Mouse (Mus musculus) limb, embryonic 12.5 days (tissue): ENCODE measurements around the gene Oaz3. TPM values are rescaled to one million over a fixed set of nuclear protein-coding genes. Genes with fewer than 3 reads are reported as not detected.

Source experiments
- ATAC-seq: fragments of 200-750 bp; cut with Nextera tagmentation; 2 replicates; pipeline ENCODE4 v1.8.0; 2017; ENCODE audit warnings: low read depth, moderate TSS enrichment; ENCODE audit not compliant: insufficient number of reproducible peaks, insufficient read depth, low FRiP score, low TSS enrichment
- H3K27ac ChIP-seq: fragments of 300-500 bp; sonication (generic); 2 replicates; pipeline ENCODE4 v1.5.1; 2016; ENCODE audit warnings: mild to moderate bottlenecking, moderate library complexity
- H3K27me3 ChIP-seq: fragments of 300-500 bp; sonication (generic); 2 replicates; pipeline ENCODE4 v1.6.1; 2016; ENCODE audit warnings: mild to moderate bottlenecking, moderate library complexity
- H3K36me3 ChIP-seq: fragments of 300-500 bp; sonication (generic); 2 replicates; pipeline ENCODE4 v1.6.1; 2016; ENCODE audit warnings: mild to moderate bottlenecking, moderate library complexity
- H3K4me1 ChIP-seq: fragments of 300-500 bp; sonication (generic); replicated peaks from 2 replicates; pipeline ENCODE4 v1.6.1; 2016
- H3K4me2 ChIP-seq: fragments of 300-500 bp; sonication (generic); 2 replicates; pipeline ENCODE4 v1.6.1; 2016; ENCODE audit warnings: mild to moderate bottlenecking, moderate library complexity
- H3K4me3 ChIP-seq: fragments of 300-500 bp; sonication (generic); replicated peaks from 2 replicates; pipeline ENCODE4 v1.5.1; 2016; ENCODE audit warnings: mild to moderate bottlenecking
- H3K9ac ChIP-seq: fragments of 300-500 bp; sonication (generic); replicated peaks from 2 replicates; pipeline ENCODE4 v1.6.1; 2016; ENCODE audit warnings: mild to moderate bottlenecking, moderate library complexity
- H3K9me3 ChIP-seq: fragments of 300-500 bp; sonication (generic); 2 replicates; pipeline ENCODE4 v1.6.1; 2016; ENCODE audit warnings: mild to moderate bottlenecking, moderate library complexity
- WGBS: fragments of 180-500 bp; shearing (Covaris S2); methylation state at CpG from one replicate; pipeline ENCODE4 v1.1.7; 2016; 5-methylcytosine and 5-hydroxymethylcytosine counted together
- polyA plus RNA-seq: library from polyadenylated mRNA; unstranded; fragments of >200 nt; fragmentation: Nextera tagmentation; extraction: Ambion mirVana; gene quantifications from 2 replicates; pipeline ENCODE4 v1.2.1, GENCODE M21; 2016

Gene Oaz3
- polyA plus RNA-seq, 1 experiment from 2014 or later, result 0.34 TPM

DNA sequence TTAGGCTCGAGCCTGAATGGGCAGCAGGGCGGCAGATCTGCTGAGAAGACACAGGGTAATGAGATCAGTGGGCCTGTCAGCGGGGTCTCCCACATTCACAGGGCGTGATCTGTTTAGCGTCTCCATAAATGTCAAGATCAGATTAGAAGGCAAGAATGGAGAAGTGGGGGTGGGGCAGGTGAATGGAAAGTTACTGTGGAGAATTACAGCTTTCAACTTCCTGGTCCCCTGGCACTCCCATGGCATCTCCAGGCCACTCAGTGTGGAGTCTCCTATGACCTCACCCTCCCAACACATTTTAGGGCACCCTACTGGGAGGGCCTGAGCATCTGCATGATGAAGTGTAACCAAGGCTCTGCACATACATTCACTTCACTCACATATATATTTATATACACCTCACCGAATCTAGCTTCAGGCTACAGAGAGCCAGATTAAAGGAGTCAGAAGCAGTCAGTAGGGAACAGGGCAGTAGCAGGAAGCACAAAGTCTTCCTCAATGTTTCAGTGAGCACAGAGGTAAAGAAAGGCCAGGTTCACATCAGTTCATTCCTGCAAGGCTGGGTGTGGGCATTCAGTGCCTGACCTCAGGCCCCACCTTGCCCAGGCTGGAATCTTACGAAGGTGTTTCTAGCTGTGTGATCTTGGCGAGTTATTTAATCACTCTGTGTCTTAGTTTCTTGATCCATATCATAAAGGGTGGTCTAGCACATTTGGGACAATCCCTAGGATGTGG, 32.8 kb upstream of the Oaz3 start:
- peaks cover 39% of the 10 kb centered on the region for H3K4me1 ChIP-seq
- ATAC-seq, result no peak
- 31% methylated on average over 8 of the region's 8 CpGs for WGBS

DNA sequence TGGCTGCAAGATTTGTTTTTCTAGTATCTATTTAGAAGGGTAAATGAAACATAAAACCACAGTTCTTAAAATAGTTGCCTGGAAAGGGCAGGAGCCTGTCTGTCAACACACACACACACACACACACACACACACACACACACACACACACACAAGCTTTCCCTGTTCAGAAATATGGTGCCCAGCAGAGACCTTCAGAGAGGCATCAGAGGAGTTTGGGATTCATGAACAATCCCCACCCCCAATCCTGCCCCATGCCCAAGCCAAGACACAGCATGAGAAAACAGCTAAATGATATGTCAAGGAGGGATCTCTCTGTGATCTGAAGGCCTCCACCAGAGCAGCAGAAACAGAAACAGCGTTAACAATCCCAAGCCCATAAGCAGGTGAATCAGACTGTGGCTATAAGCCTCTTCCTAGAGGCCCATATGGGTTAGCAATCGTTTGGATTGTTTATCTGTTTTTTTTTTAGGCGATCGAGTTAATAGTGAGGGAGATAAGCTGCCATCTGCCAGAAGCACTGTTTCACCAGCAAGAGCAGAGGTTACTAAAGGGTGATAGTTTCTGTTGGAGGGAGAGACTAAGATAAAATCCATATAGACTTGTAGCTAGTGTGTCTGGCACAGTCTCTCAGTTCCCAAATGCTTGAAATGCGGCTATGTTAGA, 30.0 kb upstream of the Oaz3 start:
- no peak overlapping the region for H3K4me3 ChIP-seq
- no peak overlapping the region for H3K27ac ChIP-seq
- H3K9me3 ChIP-seq, result no peaks in the 10 kb centered on the region
- ATAC-seq, result no peak
- H3K4me2 ChIP-seq, result no peak overlapping the region
- H3K9ac ChIP-seq, result no peak overlapping the region
- WGBS, result 63% methylated on average over 5 of the region's 5 CpGs
- H3K27me3 ChIP-seq, result peaks cover 14% of the 10 kb centered on the region
- peaks cover 32% of the 10 kb centered on the region for H3K4me1 ChIP-seq
- H3K36me3 ChIP-seq, result no peaks in the 10 kb centered on the region

More for the DNA sequence above, 32.8 kb upstream of the Oaz3 start:
- Histone ChIP-seq H3K4me3 (no peak overlapping the region), H3K4me2 (no peak overlapping the region), H3K27me3 (peaks cover 42% of the 10 kb centered on the region), H3K27ac (no peak overlapping the region), H3K9ac (no peak overlapping the region), H3K9me3 (no peaks in the 10 kb centered on the region), H3K36me3 (no peaks in the 10 kb centered on the region)

DNA sequence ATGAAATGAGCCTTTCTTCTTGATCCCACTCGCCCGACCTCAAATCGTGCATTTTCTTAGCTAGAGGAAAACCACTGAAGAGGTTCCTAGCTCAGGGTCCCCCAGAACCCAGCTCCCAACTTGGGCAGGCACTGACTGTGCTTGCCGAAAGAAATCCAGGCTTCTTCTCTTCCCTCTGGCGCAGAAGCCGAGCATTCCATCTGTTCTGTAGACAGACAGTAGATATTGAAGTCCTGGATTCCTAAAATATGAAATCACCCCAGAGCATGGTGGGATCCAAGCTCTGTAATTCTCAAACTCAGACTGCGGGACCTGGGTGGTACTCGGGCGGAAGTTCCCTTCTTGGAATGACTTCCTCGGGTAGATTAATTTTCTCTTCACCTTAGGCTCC, 29.4 kb upstream of the Oaz3 start:
- Histone ChIP-seq H3K9ac (no peak overlapping the region), H3K27me3 (peaks cover 8% of the 10 kb centered on the region), H3K4me2 (peak overlapping the region; percentile 59), H3K27ac (peak overlapping the region; percentile 66; the same call in 1 of the 2 replicates), H3K4me1 (peaks cover 27% of the 10 kb centered on the region), H3K36me3 (no peaks in the 10 kb centered on the region), H3K4me3 (no peak overlapping the region), H3K9me3 (no peaks in the 10 kb centered on the region)
- WGBS, result 47% methylated on average over 10 of the region's 10 CpGs
- ATAC-seq, result no peak

- 7% methylated on average over 28 of the region's 28 CpGs for WGBS
- H3K4me3 ChIP-seq, result peak overlapping the region; percentile 26
- no peaks in the 10 kb centered on the region for H3K36me3 ChIP-seq
- H3K27me3 ChIP-seq, result peaks cover 3% of the 10 kb centered on the region; the same call in 1 of the 2 replicates
- H3K9me3 ChIP-seq, result no peaks in the 10 kb centered on the region
- peak overlapping the region; percentile 59 for H3K4me2 ChIP-seq
- no peak overlapping the region for H3K9ac ChIP-seq
- ATAC-seq, result peak; percentile 66
- peak overlapping the region; percentile 66; the same call in 1 of the 2 replicates for H3K27ac ChIP-seq
- H3K4me1 ChIP-seq, result peaks cover 23% of the 10 kb centered on the region
Measured at GRCm38 (mm10) chr3:94472447-94473114, 28.9 kb upstream of the Oaz3 start.

- no peaks in the 10 kb centered on the region for H3K36me3 ChIP-seq
- H3K4me2 ChIP-seq, result no peak overlapping the region
- 33% methylated on average over 3 of the region's 3 CpGs for WGBS
- H3K4me1 ChIP-seq, result peaks cover 31% of the 10 kb centered on the region
- no peak overlapping the region for H3K4me3 ChIP-seq
- H3K9me3 ChIP-seq, result no peaks in the 10 kb centered on the region
- no peaks in the 10 kb centered on the region for H3K27me3 ChIP-seq
- H3K27ac ChIP-seq, result no peak overlapping the region
- ATAC-seq, result no peak
- no peak overlapping the region for H3K9ac ChIP-seq
Measured at GRCm38 (mm10) chr3:94468931-94469330, 25.2 kb upstream of the Oaz3 start.

GRCm38 (mm10) chr3:94465632-94466430, 22.1 kb upstream of the Oaz3 start:
- 48% methylated on average over 13 of the region's 13 CpGs for WGBS
- no peaks in the 10 kb centered on the region for H3K9me3 ChIP-seq
- peaks cover 21% of the 10 kb centered on the region for H3K4me1 ChIP-seq
- H3K4me2 ChIP-seq, result no peak overlapping the region
- H3K27ac ChIP-seq, result peak overlapping the region; percentile 60; the same call in 1 of the 2 replicates
- no peak for ATAC-seq
- no peaks in the 10 kb centered on the region for H3K36me3 ChIP-seq
- no peaks in the 10 kb centered on the region for H3K27me3 ChIP-seq
- H3K4me3 ChIP-seq, result no peak overlapping the region
- H3K9ac ChIP-seq, result no peak overlapping the region

DNA sequence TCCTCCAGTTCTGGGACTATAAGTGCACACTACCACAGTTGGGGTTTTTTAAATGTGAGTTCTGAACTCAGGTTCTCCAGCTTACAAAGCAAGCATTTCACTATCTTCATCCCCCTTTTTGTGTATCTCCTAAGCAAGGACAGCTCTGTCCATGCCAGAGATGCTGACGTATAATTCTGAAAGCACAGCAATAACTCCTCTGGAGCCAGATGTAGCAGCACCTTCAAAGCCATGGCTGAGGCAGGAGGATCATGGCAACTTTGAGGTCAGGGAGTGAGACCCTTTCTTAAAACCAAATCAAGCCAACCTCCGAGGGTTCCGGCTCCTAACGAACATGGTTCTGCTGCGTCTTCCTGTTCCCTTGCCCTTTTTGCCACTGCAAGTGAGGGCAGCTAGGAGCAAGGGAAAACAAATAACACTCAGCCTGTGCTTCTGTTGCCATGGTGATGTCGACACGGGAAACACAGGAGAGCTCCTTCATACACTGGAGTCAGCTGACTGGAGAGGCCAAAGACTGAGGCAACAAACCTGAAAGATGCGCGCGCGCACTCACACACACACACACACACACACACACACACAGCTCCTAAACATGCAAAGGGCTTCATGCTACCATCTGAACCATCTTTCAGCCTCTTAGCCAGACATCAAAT, 20.3 kb upstream of the Oaz3 start:
- H3K4me2 ChIP-seq, result no peak overlapping the region
- H3K36me3 ChIP-seq, result no peaks in the 10 kb centered on the region
- no peaks in the 10 kb centered on the region for H3K9me3 ChIP-seq
- H3K9ac ChIP-seq, result no peak overlapping the region
- ATAC-seq, result no peak
- H3K4me1 ChIP-seq, result peaks cover 20% of the 10 kb centered on the region
- no peak overlapping the region for H3K27ac ChIP-seq
- no peak overlapping the region for H3K4me3 ChIP-seq
- 57% methylated on average over 11 of the region's 11 CpGs for WGBS
- no peaks in the 10 kb centered on the region for H3K27me3 ChIP-seq

DNA sequence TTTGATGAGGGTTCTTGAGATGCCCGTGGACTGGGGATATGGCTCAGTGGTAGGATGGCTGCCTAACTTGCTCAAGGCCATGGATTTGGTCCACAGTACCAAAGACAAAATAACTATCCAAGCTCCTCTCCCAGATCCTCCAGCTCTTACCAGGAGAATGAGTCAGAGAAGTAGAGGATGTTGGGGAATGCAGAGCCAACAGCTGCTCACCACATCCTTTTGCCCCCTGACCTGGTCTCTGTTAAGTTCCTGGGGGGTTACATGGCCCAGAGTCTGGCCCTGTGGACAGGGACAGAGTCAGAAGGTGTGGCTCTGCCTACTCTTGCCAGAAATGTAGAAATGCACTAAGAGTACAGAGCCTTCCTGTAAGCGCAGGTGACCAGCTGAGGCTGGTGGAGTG, 16.1 kb upstream of the Oaz3 start:
- no peaks in the 10 kb centered on the region for H3K9me3 ChIP-seq
- H3K4me3 ChIP-seq, result no peak overlapping the region
- H3K27me3 ChIP-seq, result peaks cover 10% of the 10 kb centered on the region
- no peak overlapping the region for H3K27ac ChIP-seq
- H3K4me1 ChIP-seq, result peaks cover 14% of the 10 kb centered on the region
- WGBS, result 90% methylated on average over 2 of the region's 2 CpGs
- ATAC-seq, result no peak
- no peak overlapping the region for H3K9ac ChIP-seq
- no peak overlapping the region for H3K4me2 ChIP-seq
- H3K36me3 ChIP-seq, result no peaks in the 10 kb centered on the region

- 66% methylated on average over 3 of the region's 3 CpGs for WGBS
- H3K27me3 ChIP-seq, result peaks cover 12% of the 10 kb centered on the region
Measured at GRCm38 (mm10) chr3:94457055-94457454, 13.3 kb upstream of the Oaz3 start.

GRCm38 (mm10) chr3:94456529-94457000, 12.8 kb upstream of the Oaz3 start:
- peaks cover 5% of the 10 kb centered on the region; the same call in 1 of the 2 replicates for H3K4me1 ChIP-seq
- H3K27ac ChIP-seq, result no peak overlapping the region
- no peak overlapping the region for H3K9ac ChIP-seq
- H3K4me2 ChIP-seq, result peak overlapping the region; percentile 55
- peak overlapping the region; percentile 34 for H3K4me3 ChIP-seq
- no peaks in the 10 kb centered on the region for H3K9me3 ChIP-seq
- ATAC-seq, result peak; percentile 89
- WGBS, result 2% methylated on average over 12 of the region's 12 CpGs
- H3K27me3 ChIP-seq, result peaks cover 12% of the 10 kb centered on the region
- no peaks in the 10 kb centered on the region for H3K36me3 ChIP-seq

More at GRCm38 (mm10) chr3:94457055-94457454, 13.3 kb upstream of the Oaz3 start:
- Histone ChIP-seq H3K36me3 (no peaks in the 10 kb centered on the region), H3K4me2 (peak overlapping the region; percentile 55; the same call in 1 of the 2 replicates), H3K4me1 (peaks cover 5% of the 10 kb centered on the region; the same call in 1 of the 2 replicates), H3K9ac (no peak overlapping the region), H3K27ac (no peak overlapping the region), H3K4me3 (no peak overlapping the region), H3K9me3 (no peaks in the 10 kb centered on the region)
- no peak for ATAC-seq
